Mouse (Mus musculus): ENCODE results near the gene Olfr372. TPM values are rescaled to one million over a fixed set of nuclear protein-coding genes. Genes with fewer than 3 reads are reported as not detected.
"Not testable (repeated sequence)": the region's sequence is repeated elsewhere in the genome, so short reads cannot be mapped to it uniquely, and the experiment has no call there.

The Olfr372 gene
- not detected in 2 replicates for polyA plus RNA-seq (2011; ENCODE audit: insufficient read length, low read depth, missing spikeins)

- H3K4me1 ChIP-seq (ENCODE audit: control insufficient read depth, insufficient read depth, low read length); H3K4me3 ChIP-seq (ENCODE audit: insufficient read depth, low read length); H3K27ac ChIP-seq (ENCODE audit: insufficient read depth, low read length): not testable (repeated sequence)
Measured at GRCm38 (mm10) chr8:72040918-72041317, at the start of gene Olfr372. Gene Olfr372 (plus strand): TSS chr8:72041218.

- Histone ChIP-seq H3K4me1 (ENCODE audit: control insufficient read depth, insufficient read depth, low read length) (no peaks in the 10 kb centered on the region), H3K27ac (ENCODE audit: insufficient read depth, low read length) (no peak overlapping the region), H3K4me3 (ENCODE audit: insufficient read depth, low read length) (no peak overlapping the region)
- TF ChIP-seq CTCF (IDR thresholded peaks at IDR 0.05; ENCODE audit: borderline replicate concordance, insufficient read depth, low read length) (no peak), POLR2A (IDR thresholded peaks at IDR 0.05; ENCODE audit: low read depth, low read length) (no peak)
Measured at GRCm38 (mm10) chr8:71999434-71999833, 41.6 kb upstream of the Olfr372 start.

- no peak for TF ChIP-seq POLR2A (IDR thresholded peaks at IDR 0.05; ENCODE audit: low read depth, low read length)
- no peak for TF ChIP-seq CTCF (IDR thresholded peaks at IDR 0.05; ENCODE audit: borderline replicate concordance, insufficient read depth, low read length)
- Histone ChIP-seq H3K4me1 (ENCODE audit: control insufficient read depth, insufficient read depth, low read length) (no peaks in the 10 kb centered on the region), H3K4me3 (ENCODE audit: insufficient read depth, low read length) (no peak overlapping the region), H3K27ac (ENCODE audit: insufficient read depth, low read length) (no peak overlapping the region)
Measured at GRCm38 (mm10) chr8:72000223-72000622, 40.8 kb upstream of the Olfr372 start.

GRCm38 (mm10) chr8:72002942-72003341 lies 38.1 kb upstream of the Olfr372 start:
- Histone ChIP-seq H3K4me1 (ENCODE audit: control insufficient read depth, insufficient read depth, low read length) (no peaks in the 10 kb centered on the region), H3K4me3 (ENCODE audit: insufficient read depth, low read length) (no peak overlapping the region), H3K27ac (ENCODE audit: insufficient read depth, low read length) (no peak overlapping the region)
- TF ChIP-seq POLR2A (IDR thresholded peaks at IDR 0.05; ENCODE audit: low read depth, low read length) (no peak), CTCF (IDR thresholded peaks at IDR 0.05; ENCODE audit: borderline replicate concordance, insufficient read depth, low read length) (no peak)

- no peak overlapping the region for H3K27ac ChIP-seq (ENCODE audit: insufficient read depth, low read length)
- H3K4me3 ChIP-seq (ENCODE audit: insufficient read depth, low read length), result no peak overlapping the region
- no peaks in the 10 kb centered on the region for H3K4me1 ChIP-seq (ENCODE audit: control insufficient read depth, insufficient read depth, low read length)
- TF ChIP-seq POLR2A (IDR thresholded peaks at IDR 0.05; ENCODE audit: low read depth, low read length), result no peak
- TF ChIP-seq CTCF (IDR thresholded peaks at IDR 0.05; ENCODE audit: borderline replicate concordance, insufficient read depth, low read length), result no peak
Measured at GRCm38 (mm10) chr8:72005912-72006311, 35.1 kb upstream of the Olfr372 start.

GRCm38 (mm10) chr8:72006763-72007162 lies 34.3 kb upstream of the Olfr372 start:
- Histone ChIP-seq H3K4me1 (ENCODE audit: control insufficient read depth, insufficient read depth, low read length) (no peaks in the 10 kb centered on the region), H3K27ac (ENCODE audit: insufficient read depth, low read length) (no peak overlapping the region), H3K4me3 (ENCODE audit: insufficient read depth, low read length) (no peak overlapping the region)
- no peak for TF ChIP-seq CTCF (IDR thresholded peaks at IDR 0.05; ENCODE audit: borderline replicate concordance, insufficient read depth, low read length)
- no peak for TF ChIP-seq POLR2A (IDR thresholded peaks at IDR 0.05; ENCODE audit: low read depth, low read length)

- no peak for TF ChIP-seq POLR2A (IDR thresholded peaks at IDR 0.05; ENCODE audit: low read depth, low read length)
- TF ChIP-seq CTCF (IDR thresholded peaks at IDR 0.05; ENCODE audit: borderline replicate concordance, insufficient read depth, low read length), result no peak
- no peaks in the 10 kb centered on the region for H3K4me1 ChIP-seq (ENCODE audit: control insufficient read depth, insufficient read depth, low read length)
- H3K27ac ChIP-seq (ENCODE audit: insufficient read depth, low read length), result no peak overlapping the region
- H3K4me3 ChIP-seq (ENCODE audit: insufficient read depth, low read length), result no peak overlapping the region
Measured at GRCm38 (mm10) chr8:72008134-72008641, 32.8 kb upstream of the Olfr372 start.

- H3K27ac ChIP-seq (ENCODE audit: insufficient read depth, low read length), result no peak within 1 kb of the TSS
- no peak within 1 kb of the TSS for H3K4me3 ChIP-seq (ENCODE audit: insufficient read depth, low read length)
- H3K4me1 ChIP-seq (ENCODE audit: control insufficient read depth, insufficient read depth, low read length), result no peaks in the 10 kb centered on the region
- TF ChIP-seq CTCF (IDR thresholded peaks at IDR 0.05; ENCODE audit: borderline replicate concordance, insufficient read depth, low read length) (no peak), POLR2A (IDR thresholded peaks at IDR 0.05; ENCODE audit: low read depth, low read length) (no peak)
Measured at GRCm38 (mm10) chr8:72009473-72009872, 31.5 kb upstream of the Olfr372 start, which contains the start of gene Cyp4f18. Gene Cyp4f18 (minus strand): TSS chr8:72009626.

GRCm38 (mm10) chr8:72013506-72014228 lies 27.4 kb upstream of the Olfr372 start:
- H3K4me1 ChIP-seq (ENCODE audit: control insufficient read depth, insufficient read depth, low read length); H3K27ac ChIP-seq (ENCODE audit: insufficient read depth, low read length); H3K4me3 ChIP-seq (ENCODE audit: insufficient read depth, low read length): not testable (repeated sequence)

GRCm38 (mm10) chr8:72017339-72017738 lies 23.7 kb upstream of the Olfr372 start:
- H3K4me3 ChIP-seq (ENCODE audit: insufficient read depth, low read length); H3K27ac ChIP-seq (ENCODE audit: insufficient read depth, low read length): not testable (repeated sequence)
- peaks cover 14% of the 10 kb centered on the region for H3K4me1 ChIP-seq (ENCODE audit: control insufficient read depth, insufficient read depth, low read length)

- no peak for TF ChIP-seq CTCF (IDR thresholded peaks at IDR 0.05; ENCODE audit: borderline replicate concordance, insufficient read depth, low read length)
- no peak for TF ChIP-seq POLR2A (IDR thresholded peaks at IDR 0.05; ENCODE audit: low read depth, low read length)
- Histone ChIP-seq H3K4me3 (ENCODE audit: insufficient read depth, low read length) (no peak overlapping the region), H3K4me1 (ENCODE audit: control insufficient read depth, insufficient read depth, low read length) (peaks cover 14% of the 10 kb centered on the region), H3K27ac (ENCODE audit: insufficient read depth, low read length) (no peak overlapping the region)
Measured at GRCm38 (mm10) chr8:72018141-72018540, 22.9 kb upstream of the Olfr372 start.

- not testable (repeated sequence) for H3K27ac ChIP-seq (ENCODE audit: insufficient read depth, low read length); H3K4me3 ChIP-seq (ENCODE audit: insufficient read depth, low read length)
- H3K4me1 ChIP-seq (ENCODE audit: control insufficient read depth, insufficient read depth, low read length), result peaks cover 14% of the 10 kb centered on the region
Measured at GRCm38 (mm10) chr8:72019022-72019421, 22.0 kb upstream of the Olfr372 start.
